Mouse (Mus musculus): Measurements from ENCODE around the gene Nfyc. TPM values are rescaled to one million over a fixed set of nuclear protein-coding genes. Genes with fewer than 3 reads are reported as not detected.

Gene Nfyc
- polyA plus RNA-seq, 2 experiments = 50.6 to 53.3 TPM

- H3K9me3 ChIP-seq (ENCODE audit: control insufficient read depth, low read length) = no peaks in the 10 kb centered on the region
- H3K4me2 ChIP-seq (ENCODE audit: low read depth) = no peak overlapping the region
- no peaks in the 10 kb centered on the region for H3K4me1 ChIP-seq (replicated peaks; ENCODE audit: control insufficient read depth in 2 of 2, insufficient read depth in 2 of 2, low read length in 1 of 2)
- no peak overlapping the region for H3K9ac ChIP-seq (replicated peaks)
- DNase-seq (ENCODE audit: low read depth in 3 of 3, low spot score in 3 of 3) (no peak), ATAC-seq (ENCODE audit: insufficient read depth) (no peak)
- H3K27me3 ChIP-seq (ENCODE audit: control insufficient read depth, insufficient read depth, low read length) = no peaks in the 10 kb centered on the region
- WGBS (ENCODE audit: insufficient replicate concordance) = 83% methylated on average over 4 of the region's 4 CpGs
- H3K27ac ChIP-seq = no peak overlapping the region
- TF ChIP-seq EP300 (IDR thresholded peaks at IDR 0.05; ENCODE audit: low read depth) = no peak
- TF ChIP-seq CTCF (IDR thresholded peaks at IDR 0.05; ENCODE audit: low read depth) = no peak
- H3K36me3 ChIP-seq (replicated peaks; ENCODE audit: control insufficient read depth, insufficient read depth, low read depth) = peaks cover 15% of the 10 kb centered on the region
- no peak overlapping the region for H3K4me3 ChIP-seq (ENCODE audit: insufficient read depth in 1 of 2, low read depth in 2 of 2, low read length in 2 of 2)
These were observed 41.3 kb downstream of the Nfyc start for GRCm38 (mm10) chr4:120790027-120790426.

GRCm38 (mm10) chr4:120755801-120756200 is 75.6 kb downstream of the Nfyc start:
- Histone ChIP-seq H3K4me1 (replicated peaks; ENCODE audit: control insufficient read depth in 2 of 2, insufficient read depth in 2 of 2, low read length in 1 of 2) (no peaks in the 10 kb centered on the region), H3K9ac (replicated peaks) (no peak overlapping the region), H3K27ac (no peak overlapping the region), H3K4me3 (ENCODE audit: insufficient read depth in 1 of 2, low read depth in 2 of 2, low read length in 2 of 2) (no peak overlapping the region), H3K36me3 (replicated peaks; ENCODE audit: control insufficient read depth, insufficient read depth, low read depth) (peaks cover 24% of the 10 kb centered on the region), H3K4me2 (ENCODE audit: low read depth) (no peak overlapping the region), H3K27me3 (ENCODE audit: control insufficient read depth, insufficient read depth, low read length) (peaks cover 7% of the 10 kb centered on the region), H3K9me3 (ENCODE audit: control insufficient read depth, low read length) (no peaks in the 10 kb centered on the region)
- ATAC-seq (ENCODE audit: insufficient read depth) (no peak), DNase-seq (ENCODE audit: low read depth in 3 of 3, low spot score in 3 of 3) (no peak)
- TF ChIP-seq EP300 (IDR thresholded peaks at IDR 0.05; ENCODE audit: low read depth) = no peak
- TF ChIP-seq CTCF (IDR thresholded peaks at IDR 0.05; ENCODE audit: low read depth) = no peak
- WGBS (ENCODE audit: insufficient replicate concordance) = 68% methylated on average over 5 of the region's 5 CpGs

- Histone ChIP-seq H3K4me1 (replicated peaks; ENCODE audit: control insufficient read depth in 2 of 2, insufficient read depth in 2 of 2, low read length in 1 of 2) (no peaks in the 10 kb centered on the region), H3K9ac (replicated peaks) (no peak overlapping the region), H3K4me3 (ENCODE audit: insufficient read depth in 1 of 2, low read depth in 2 of 2, low read length in 2 of 2) (no peak overlapping the region), H3K27ac (no peak overlapping the region), H3K27me3 (ENCODE audit: control insufficient read depth, insufficient read depth, low read length) (peaks cover 10% of the 10 kb centered on the region), H3K36me3 (replicated peaks; ENCODE audit: control insufficient read depth, insufficient read depth, low read depth) (peaks cover 19% of the 10 kb centered on the region), H3K9me3 (ENCODE audit: control insufficient read depth, low read length) (no peaks in the 10 kb centered on the region), H3K4me2 (ENCODE audit: low read depth) (no peak overlapping the region)
- 5% methylated on average over 1 of the region's 1 CpGs for WGBS (ENCODE audit: insufficient replicate concordance)
- ATAC-seq (ENCODE audit: insufficient read depth) (peak; percentile 28; the same call in 1 of the 2 replicates), DNase-seq (ENCODE audit: low read depth in 3 of 3, low spot score in 3 of 3) (peak in 2 of 3 experiments; percentile 26 to 28)
- TF ChIP-seq EP300 (IDR thresholded peaks at IDR 0.05; ENCODE audit: low read depth) (no peak), CTCF (IDR thresholded peaks at IDR 0.05; ENCODE audit: low read depth) (peak; percentile 88)
These were observed 76.1 kb downstream of the Nfyc start for GRCm38 (mm10) chr4:120755299-120755698.

- TF ChIP-seq EP300 (IDR thresholded peaks at IDR 0.05; ENCODE audit: low read depth) (no peak), CTCF (IDR thresholded peaks at IDR 0.05; ENCODE audit: low read depth) (no peak)
- no peaks in the 10 kb centered on the region for H3K9me3 ChIP-seq (ENCODE audit: control insufficient read depth, low read length)
- 15% methylated on average over 2 of the region's 2 CpGs for WGBS (ENCODE audit: insufficient replicate concordance)
- DNase-seq (ENCODE audit: low read depth in 3 of 3, low spot score in 3 of 3) (no peak), ATAC-seq (ENCODE audit: insufficient read depth) (no peak)
- no peaks in the 10 kb centered on the region for H3K4me1 ChIP-seq (replicated peaks; ENCODE audit: control insufficient read depth in 2 of 2, insufficient read depth in 2 of 2, low read length in 1 of 2)
- H3K4me3 ChIP-seq (ENCODE audit: insufficient read depth in 1 of 2, low read depth in 2 of 2, low read length in 2 of 2) = no peak overlapping the region
- no peak overlapping the region for H3K27ac ChIP-seq
- H3K4me2 ChIP-seq (ENCODE audit: low read depth) = no peak overlapping the region
- no peak overlapping the region for H3K9ac ChIP-seq (replicated peaks)
- H3K27me3 ChIP-seq (ENCODE audit: control insufficient read depth, insufficient read depth, low read length) = peaks cover 67% of the 10 kb centered on the region
- H3K36me3 ChIP-seq (replicated peaks; ENCODE audit: control insufficient read depth, insufficient read depth, low read depth) = no peaks in the 10 kb centered on the region
These were observed 81.8 kb downstream of the Nfyc start for GRCm38 (mm10) chr4:120749601-120750000.

- DNase-seq (ENCODE audit: low read depth in 3 of 3, low spot score in 3 of 3) = no peak
- H3K9ac ChIP-seq (replicated peaks) = no peak within 1 kb of the TSS
These were observed 83.2 kb downstream of the Nfyc start, which contains the start of gene Kcnq4 for GRCm38 (mm10) chr4:120747941-120748866. Kcnq4 (minus strand) TSS chr4:120748612.

More at GRCm38 (mm10) chr4:120747941-120748866, 83.2 kb downstream of the Nfyc start, which contains the start of gene Kcnq4:
- Histone ChIP-seq H3K27me3 (ENCODE audit: control insufficient read depth, insufficient read depth, low read length) (peaks cover 68% of the 10 kb centered on the region), H3K4me2 (ENCODE audit: low read depth) (peak within 1 kb of the TSS; percentile 69), H3K9me3 (ENCODE audit: control insufficient read depth, low read length) (no peaks in the 10 kb centered on the region), H3K4me3 (ENCODE audit: insufficient read depth in 1 of 2, low read depth in 2 of 2, low read length in 2 of 2) (peak within 1 kb of the TSS; percentile 7 to 54; a peak in 2 of 4 replicates), H3K27ac (no peak within 1 kb of the TSS), H3K36me3 (replicated peaks; ENCODE audit: control insufficient read depth, insufficient read depth, low read depth) (no peaks in the 10 kb centered on the region), H3K4me1 (replicated peaks; ENCODE audit: control insufficient read depth in 2 of 2, insufficient read depth in 2 of 2, low read length in 1 of 2) (no peaks in the 10 kb centered on the region)
- 2% methylated on average over 42 of the region's 42 CpGs for WGBS (ENCODE audit: insufficient replicate concordance)
- no peak for ATAC-seq (ENCODE audit: insufficient read depth)
- TF ChIP-seq CTCF (IDR thresholded peaks at IDR 0.05; ENCODE audit: low read depth) (no peak), EP300 (IDR thresholded peaks at IDR 0.05; ENCODE audit: low read depth) (no peak)

Measured in liver, embryonic 14.5 days (tissue).